Mouse (Mus musculus) bone marrow macrophage, adult 2 months (primary cell): Measurements from ENCODE around the gene Pde11a.

ENCODE experiments used
- CTCF ChIP-seq: IDR thresholded peaks from 2 replicates; pipeline ENCODE4 v1.5.1; 2012; ENCODE audit warnings: low read depth, mild to moderate bottlenecking, low read length, moderate library complexity
- POLR2A ChIP-seq: IDR thresholded peaks from 2 replicates; pipeline ENCODE4 v1.6.1; 2012; ENCODE audit warnings: mild to moderate bottlenecking, low read depth, low read length, borderline replicate concordance

DNA sequence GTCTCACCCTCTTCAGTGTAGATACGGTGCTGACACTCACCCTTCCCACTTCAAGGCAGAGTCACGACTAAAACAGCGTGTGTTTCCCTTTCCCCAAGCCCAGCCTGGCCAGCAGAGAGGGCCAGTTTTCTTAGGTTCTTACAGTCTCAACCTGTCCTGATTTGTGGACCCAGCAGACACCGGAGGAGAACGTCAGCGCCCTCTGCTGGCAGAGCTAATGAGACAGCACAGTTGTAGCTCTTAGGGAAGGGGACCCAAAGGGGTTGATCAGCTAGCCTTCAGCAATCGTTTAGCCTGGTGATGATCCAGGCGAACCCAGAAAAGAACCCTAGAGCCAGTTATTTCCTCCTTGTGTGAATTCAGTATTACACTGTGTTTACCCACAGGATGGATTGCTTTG, 337.2 kb downstream of the Pde11a start:
- peak; percentile 95 for TF ChIP-seq CTCF
- TF ChIP-seq POLR2A: no peak
